Mouse (Mus musculus) CH12.LX (cell line): ENCODE data around the gene Sgip1. TPM values are rescaled to one million over a fixed set of nuclear protein-coding genes. Genes with fewer than 3 reads are reported as not detected.
A peak's percentile ranks its signal among the peaks of the same experiment; 100 is the strongest.

Source experiments
- DNase-seq: peaks from one replicate; pipeline ENCODE4 v3.0.0-alpha.2; 2013; ENCODE audit errors: extremely low read depth
- H3K27ac ChIP-seq: 2 replicates; pipeline ENCODE4 v1.5.1; 2012; ENCODE audit warnings: low read depth, mild to moderate bottlenecking, control low read depth, moderate library complexity; ENCODE audit not compliant: insufficient read depth
- H3K27me3 ChIP-seq: replicated peaks from 2 replicates; pipeline ENCODE3; 2012; ENCODE audit warnings: inconsistent platforms
- H3K36me3 ChIP-seq, 2 experiments: replicated peaks in 1 of 2; 2 replicates each; pipeline versions ENCODE3 to v1.6.1; 2012; ENCODE audit warnings: inconsistent platforms in 1 of 2, low read length in 1 of 2, mild to moderate bottlenecking in 1 of 2, mixed read lengths in 1 of 2, moderate library complexity in 1 of 2; ENCODE audit not compliant: control insufficient read depth in 1 of 2, insufficient read depth in 1 of 2
- H3K4me1 ChIP-seq, 2 experiments: 2 replicates each; pipeline ENCODE4 v1.6.1; 2012; ENCODE audit warnings: inconsistent platforms in 1 of 2, moderate library complexity in 1 of 2; ENCODE audit not compliant: insufficient read depth in 2 of 2, control insufficient read depth in 1 of 2
- H3K4me2 ChIP-seq: 2 replicates; pipeline ENCODE4 v1.6.1; 2012; ENCODE audit warnings: low read depth, mild to moderate bottlenecking, control low read depth; ENCODE audit not compliant: poor library complexity, insufficient read depth, severe bottlenecking
- H3K4me3 ChIP-seq, 3 experiments: fragments of 150-350 bp in 1 of 3; sonication (generic) in 1 of 3; replicated peaks in 1 of 3; 2 replicates each; pipeline versions ENCODE3 to v1.5.1; 2011 to 2012; ENCODE audit warnings: low read depth in 2 of 3, low read length in 2 of 3, mild to moderate bottlenecking in 2 of 3, moderate library complexity in 2 of 3, control low read depth in 1 of 3, improper control_type of control experiment in 1 of 3, inconsistent platforms in 1 of 3, mixed read lengths in 1 of 3; ENCODE audit not compliant: poor library complexity in 1 of 3
- H3K79me2 ChIP-seq: replicated peaks from 2 replicates; pipeline ENCODE4 v1.6.1; 2012; ENCODE audit warnings: mild to moderate bottlenecking, moderate library complexity; ENCODE audit not compliant: control insufficient read depth, poor library complexity, insufficient read depth, severe bottlenecking; ENCODE audit errors: extremely low read depth
- H3K9ac ChIP-seq: 2 replicates; pipeline ENCODE4 v1.6.1; 2012; ENCODE audit warnings: low read depth, mild to moderate bottlenecking, control low read depth, moderate library complexity; ENCODE audit not compliant: insufficient read depth
- H3K9me3 ChIP-seq: replicated peaks from 2 replicates; pipeline ENCODE3; 2012; ENCODE audit warnings: low read length, inconsistent platforms, mixed read lengths
- BHLHE40 ChIP-seq: IDR thresholded peaks from 2 replicates; pipeline ENCODE4 v1.6.1; 2011; ENCODE audit warnings: mild to moderate bottlenecking, low read depth, low read length, improper control_type of control experiment
- CHD2 ChIP-seq: IDR thresholded peaks from 2 replicates; pipeline ENCODE4 v1.6.1; 2011; ENCODE audit warnings: low read length, improper control_type of control experiment
- CTCF ChIP-seq, 2 experiments: IDR thresholded peaks in 1 of 2; conservative IDR thresholded peaks in 1 of 2; 2 replicates each; pipeline ENCODE4 v1.5.1; 2011 to 2012; ENCODE audit warnings: low read depth in 2 of 2, low read length in 2 of 2, improper control_type of control experiment in 1 of 2, inconsistent platforms in 1 of 2, mild to moderate bottlenecking in 1 of 2, moderate library complexity in 1 of 2
- ELF1 ChIP-seq: IDR thresholded peaks from 2 replicates; pipeline ENCODE4 v1.6.1; 2014; ENCODE audit warnings: low read depth, mild to moderate bottlenecking, inconsistent platforms, low read length, improper control_type of control experiment
- EP300 ChIP-seq: IDR thresholded peaks from 2 replicates; pipeline ENCODE4 v1.6.1; 2011; ENCODE audit warnings: low read length, improper control_type of control experiment
- HCFC1 ChIP-seq: IDR thresholded peaks from 2 replicates; pipeline ENCODE4 v1.6.1; 2012; ENCODE audit warnings: low read depth, mild to moderate bottlenecking, inconsistent platforms, low read length, improper control_type of control experiment
- KAT2A ChIP-seq: IDR thresholded peaks from 2 replicates; pipeline ENCODE4 v1.6.1; 2012; ENCODE audit warnings: low read length, improper control_type of control experiment, inconsistent platforms; ENCODE audit not compliant: insufficient replicate concordance
- NRF1 ChIP-seq: IDR thresholded peaks from 2 replicates; pipeline ENCODE4 v1.6.1; 2014; ENCODE audit warnings: low read depth, mild to moderate bottlenecking, inconsistent platforms, low read length, improper control_type of control experiment, moderate library complexity
- POLR2A ChIP-seq: IDR thresholded peaks from 2 replicates; pipeline ENCODE4 v1.6.1; 2011; ENCODE audit warnings: low read depth, mild to moderate bottlenecking, improper control_type of control experiment, low read length
- POLR2AphosphoS2 ChIP-seq: IDR thresholded peaks from 2 replicates; pipeline ENCODE4 v1.6.1; 2011; ENCODE audit warnings: low read depth, low read length, improper control_type of control experiment
- SIN3A ChIP-seq: IDR thresholded peaks from 2 replicates; pipeline ENCODE4 v1.6.1; 2012; ENCODE audit warnings: low read length, improper control_type of control experiment, inconsistent platforms
- TCF12 ChIP-seq: IDR thresholded peaks from 2 replicates; pipeline ENCODE4 v1.6.1; 2014; ENCODE audit warnings: low read depth, mild to moderate bottlenecking, inconsistent platforms, low read length, improper control_type of control experiment
- USF2 ChIP-seq: conservative IDR thresholded peaks from 2 replicates; pipeline ENCODE4 v1.6.1; 2011; ENCODE audit warnings: low read depth, low read length, improper control_type of control experiment
- ZC3H11A ChIP-seq: IDR thresholded peaks from 2 replicates; pipeline ENCODE4 v1.6.1; 2012; ENCODE audit warnings: low read depth, mild to moderate bottlenecking, inconsistent platforms, low read length, improper control_type of control experiment
- ZKSCAN1 ChIP-seq: IDR thresholded peaks from 2 replicates; pipeline ENCODE4 v1.6.1; 2012; ENCODE audit warnings: low read depth, inconsistent platforms, low read length, improper control_type of control experiment, borderline replicate concordance
- ZNF384 ChIP-seq: IDR thresholded peaks from 2 replicates; pipeline ENCODE4 v1.6.1; 2012; ENCODE audit warnings: low read depth, low read length, improper control_type of control experiment, inconsistent platforms
- dilution Hi-C: fragments of 300-500 bp; cut with MboI; formaldehyde crosslinking; loops from 2 replicates; pipeline ENCODE4 v1.14.3; 2020; ENCODE audit warnings: low sequenced_read_pairs; ENCODE audit not compliant: extremely low pct_unique_long_range_greater_than_20kb, extremely low pct_ligation_motif_present
- in situ Hi-C: fragments of 300-500 bp; cut with MboI; formaldehyde crosslinking; loops from 3 replicates; pipeline ENCODE4 v1.14.3; 2019; ENCODE audit warnings: low sequenced_read_pairs, low pct_ligation_motif_present, low pct_unique_long_range_greater_than_20kb, mixed read lengths
- polyA plus RNA-seq: library from polyadenylated mRNA; unstranded; fragments of >175 nt; gene quantifications from 2 replicates; pipeline ENCODE4 v1.2.1, GENCODE M21; 2012; ENCODE audit warnings: low read depth; ENCODE audit not compliant: insufficient read length
- total RNA-seq, 2 experiments: library from RNA; depleted of rRNA; stranded (reverse); fragments of 300-350 nt in 1 of 2; fragments of >200 nt in 1 of 2; gene quantifications; 2 replicates each; pipeline ENCODE4 v1.2.3; 2012 to 2014

Gene Sgip1
- total RNA-seq (2012; rRNA removed) (0.21 TPM in 1 of 2 replicates, not detected in the other), total RNA-seq (2014; rRNA removed) (0.07 TPM in 1 of 2 replicates, not detected in the other), polyA plus RNA-seq (0.39 and 0.56 TPM in 2 replicates)

DNA sequence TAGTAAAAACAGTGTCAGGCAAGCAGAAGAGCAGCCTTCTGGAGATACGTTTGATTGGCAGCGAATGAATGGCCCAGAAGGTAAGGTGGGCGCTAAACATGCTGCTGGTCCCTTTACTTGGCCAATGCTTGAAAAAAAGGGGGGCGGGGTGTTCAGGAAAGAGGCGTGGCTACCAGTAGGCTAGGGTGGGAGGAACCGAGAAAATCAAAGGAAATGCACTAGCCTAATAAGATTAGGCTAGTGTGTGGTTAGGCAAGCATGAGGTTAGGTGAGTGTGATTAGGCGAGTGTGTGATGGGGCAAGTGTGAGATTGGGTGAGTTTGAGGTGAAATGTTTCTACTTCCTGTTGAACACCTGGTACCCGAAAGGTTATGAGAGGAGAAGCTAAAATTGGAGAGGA, at the start of gene Sgip1:
Sgip1 (plus strand) TSS at position 11 of the 400 bp plus-strand sequence.
- in situ Hi-C loops (no loop called here), dilution Hi-C loops (no loop called here)
- Histone ChIP-seq H3K4me1 (peaks cover 7 to 18% of the 10 kb centered on the region in 2 experiments), H3K27ac (no peak within 1 kb of the TSS), H3K4me2 (peak within 1 kb of the TSS; percentile 2; the same call in 1 of the 2 replicates), H3K9me3 (no peaks in the 10 kb centered on the region), H3K4me3 (no peak within 1 kb of the TSS), H3K79me2 (no peaks in the 10 kb centered on the region), H3K27me3 (no peaks in the 10 kb centered on the region), H3K9ac (no peak within 1 kb of the TSS), H3K36me3 (no peaks in the 10 kb centered on the region)
- peak; percentile 46 for DNase-seq
- 0 out of 2 replicates have a peak, but pooled peaks have one; percentile 11 for TF ChIP-seq SIN3A
- TF ChIP-seq EP300 = 0 out of 2 replicates have a peak, but pooled peaks have one; percentile 20
- TF ChIP-seq CTCF (conservative IDR thresholded peaks at IDR 0.05 in 1 of 2, IDR thresholded peaks at IDR 0.05 in 1 of 2; ENCODE audit: low read depth in 2 of 2, low read length in 2 of 2) = no peak
- 0 out of 2 replicates have a peak, but pooled peaks have one; percentile 36 for TF ChIP-seq TCF12
- TF ChIP-seq ELF1 = peak; percentile 34; the same call in 1 of the 2 replicates
- TF ChIP-seq POLR2A = 0 out of 2 replicates have a peak, but pooled peaks have one; percentile 22
- peak; percentile 71 for TF ChIP-seq ZNF384
- no peak for TF ChIP-seq ZKSCAN1

DNA sequence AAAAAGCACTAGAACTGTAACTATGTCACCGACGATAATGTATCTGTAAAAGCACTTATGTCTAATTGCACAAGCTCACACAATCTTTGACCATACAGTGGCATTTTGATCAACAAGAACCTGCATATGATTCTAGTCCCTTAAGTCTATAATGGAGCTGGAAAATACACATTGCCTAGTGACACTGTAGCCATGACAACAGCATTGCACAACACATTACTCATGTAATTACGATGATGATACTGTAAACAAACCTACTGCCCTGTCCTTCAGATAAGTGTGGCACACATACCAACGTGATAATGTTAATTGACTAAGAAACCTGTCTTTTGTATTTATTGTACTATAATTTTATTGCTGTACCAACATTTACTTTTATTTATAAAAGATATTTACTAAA, 49.7 kb upstream of the Sgip1 start:
- Histone ChIP-seq H3K9ac (no peak overlapping the region), H3K4me2 (no peak overlapping the region), H3K9me3 (peaks cover 3% of the 10 kb centered on the region), H3K36me3 (no peaks in the 10 kb centered on the region), H3K79me2 (no peaks in the 10 kb centered on the region), H3K27ac (no peak overlapping the region), H3K27me3 (no peaks in the 10 kb centered on the region), H3K4me1 (peaks cover 4 to 8% of the 10 kb centered on the region in 2 experiments; a peak in 2 of 4 replicates), H3K4me3 (no peak overlapping the region)
- no peak for DNase-seq
- dilution Hi-C loops (no loop called here), in situ Hi-C loops (no loop called here)
- TF ChIP-seq ZKSCAN1 (no peak), BHLHE40 (no peak), NRF1 (no peak)
- TF ChIP-seq, all 38 proteins: peak for 0

DNA sequence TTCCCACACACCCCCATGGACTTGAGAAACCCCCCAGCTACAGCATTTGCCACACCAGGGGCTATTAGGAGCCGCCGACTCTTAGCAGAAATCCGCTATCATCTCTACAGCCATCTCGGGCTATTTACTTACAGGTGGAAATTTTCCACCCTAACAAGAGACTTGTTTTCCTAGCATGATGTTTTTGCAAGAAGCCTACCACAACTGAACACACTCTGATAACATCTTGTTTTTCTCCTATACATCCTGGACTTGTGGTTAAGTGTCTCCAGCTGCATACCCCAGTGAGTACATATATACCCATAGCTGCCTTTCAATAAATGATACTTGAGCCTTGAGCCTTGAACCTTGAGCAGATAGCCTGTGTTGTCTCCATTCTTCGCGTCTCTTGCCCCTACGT, 43.1 kb upstream of the Sgip1 start:
- no peak for DNase-seq
- no peaks in the 10 kb centered on the region for H3K36me3 ChIP-seq
- TF ChIP-seq POLR2AphosphoS2 (no peak), CHD2 (no peak), ZC3H11A (no peak), HCFC1 (no peak), KAT2A (no peak), USF2 (no peak), SIN3A (no peak)
- no peaks in the 10 kb centered on the region for H3K4me1 ChIP-seq
- no peak overlapping the region for H3K27ac ChIP-seq
- no peak overlapping the region for H3K9ac ChIP-seq
- dilution Hi-C loops (no loop called here), in situ Hi-C loops (no loop called here)
- H3K4me3 ChIP-seq = no peak overlapping the region
- no peaks in the 10 kb centered on the region for H3K9me3 ChIP-seq
- H3K79me2 ChIP-seq = no peaks in the 10 kb centered on the region
- H3K4me2 ChIP-seq = no peak overlapping the region
- H3K27me3 ChIP-seq = no peaks in the 10 kb centered on the region
